Mouse (Mus musculus) spleen, postnatal 10 days (tissue): ENCODE measurements at regions not wholly inside any gene's neighbourhood (a gene's known extent, or its start where the extent isn't known, plus 50 kb on each side); places are given as distances from the start of the nearest gene placed in this dataset.
"Not testable (repeated sequence)": the region's sequence is repeated elsewhere in the genome, so short reads cannot be mapped to it uniquely, and the experiment has no call there.

Experiments used
- DNase-seq, 2 experiments: peaks; one replicate each; pipeline ENCODE4 v3.0.0; 2021 to 2022; ENCODE audit warnings: low spot score in 2 of 2

- no peak for DNase-seq
Measured at GRCm38 (mm10) chr5:75405496-75405895, 169.2 kb upstream of the Kit start.

GRCm38 (mm10) chr5:75407686-75408085, 167.0 kb upstream of the Kit start:
- no peak for DNase-seq

DNA sequence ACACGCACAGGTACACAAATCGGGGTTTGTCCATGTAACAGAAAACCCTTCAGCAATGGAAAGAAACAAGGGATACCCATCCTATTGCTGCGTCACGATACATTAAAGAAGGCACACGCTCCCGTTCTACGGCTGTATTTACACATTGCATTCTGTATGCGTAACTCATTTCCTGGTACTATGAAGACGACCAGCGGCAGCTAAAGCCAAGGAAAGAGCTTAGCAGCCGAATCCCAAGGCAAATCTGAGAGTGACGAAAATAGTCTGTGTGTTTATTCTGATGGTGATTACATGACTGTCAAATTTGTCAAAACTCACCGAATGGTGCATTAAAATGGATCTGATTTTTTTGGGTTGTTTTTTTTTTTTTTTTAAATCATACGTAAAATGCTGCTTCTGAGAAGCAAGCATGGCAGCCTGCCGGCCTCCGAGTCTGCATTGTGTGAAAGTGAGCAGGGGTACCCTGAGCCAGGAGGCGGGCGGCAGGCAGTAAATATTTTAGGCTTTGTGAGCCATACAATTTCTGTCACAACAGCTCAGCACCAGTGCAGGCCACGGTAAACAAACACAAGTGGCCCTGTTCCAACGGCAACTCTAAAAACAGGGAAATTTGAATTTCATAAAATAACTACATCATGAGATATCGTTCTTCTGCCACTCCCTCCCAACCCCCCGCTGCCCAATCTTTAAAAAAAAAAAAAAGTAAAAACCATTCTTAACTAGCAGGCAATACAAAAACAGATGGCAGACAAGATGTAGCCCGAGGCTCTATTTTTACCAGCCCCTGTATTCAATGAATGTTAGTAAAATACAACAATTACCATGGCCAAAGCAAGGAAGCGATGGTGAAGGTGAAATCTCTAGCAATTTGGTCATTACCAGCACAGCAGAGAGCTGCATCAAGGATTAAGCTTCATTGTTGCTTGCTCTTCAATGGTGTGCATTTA, 164.2 kb upstream of the Kit start:
- no peak for DNase-seq

- not testable (repeated sequence) for DNase-seq
Measured at GRCm38 (mm10) chr5:75419282-75419681, 155.4 kb upstream of the Kit start.

GRCm38 (mm10) chr5:75432885-75433284, 141.8 kb upstream of the Kit start:
- no peak for DNase-seq

DNA sequence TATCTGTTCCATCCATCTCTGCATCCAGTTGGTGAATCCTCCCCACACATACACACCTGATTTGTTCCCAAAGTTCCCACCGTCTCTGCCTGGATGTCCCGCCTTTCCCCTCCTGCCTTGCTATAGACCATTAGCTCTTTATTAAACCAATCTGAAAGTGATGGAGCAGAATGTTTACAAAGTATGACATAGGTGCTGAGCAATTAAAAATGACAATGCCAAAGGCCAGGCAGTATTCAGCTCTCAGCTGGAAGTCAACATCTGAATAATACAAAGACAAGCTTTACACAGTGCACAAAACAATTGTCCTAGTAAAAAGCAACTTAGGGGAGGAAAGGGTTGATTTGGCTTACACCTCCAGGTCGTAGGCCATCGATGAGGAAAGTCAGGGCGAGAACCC, 136.8 kb upstream of the Kit start:
- DNase-seq = no peak

- no peak for DNase-seq
Measured at GRCm38 (mm10) chr5:75444024-75444604, 130.6 kb upstream of the Kit start.

DNA sequence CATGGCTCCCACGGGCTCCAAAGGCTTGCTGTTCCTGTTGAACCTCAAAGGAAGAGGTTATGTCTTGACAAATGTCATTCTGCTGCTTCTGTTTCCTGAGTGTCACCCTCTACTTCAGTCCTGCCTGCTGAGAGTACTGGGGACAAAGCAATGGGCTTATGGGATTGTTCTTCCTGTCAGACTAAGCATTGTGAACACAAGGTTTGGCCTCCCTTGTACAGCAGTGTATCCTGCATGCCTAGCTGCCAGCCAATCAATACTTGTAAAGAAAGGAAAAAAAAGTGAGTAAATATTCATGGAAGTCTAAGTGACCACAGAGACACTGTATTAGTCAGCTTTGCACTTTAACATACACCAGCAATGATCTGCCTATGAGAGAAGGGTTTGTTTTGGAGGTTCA, 128.3 kb upstream of the Kit start:
- DNase-seq = no peak

DNA sequence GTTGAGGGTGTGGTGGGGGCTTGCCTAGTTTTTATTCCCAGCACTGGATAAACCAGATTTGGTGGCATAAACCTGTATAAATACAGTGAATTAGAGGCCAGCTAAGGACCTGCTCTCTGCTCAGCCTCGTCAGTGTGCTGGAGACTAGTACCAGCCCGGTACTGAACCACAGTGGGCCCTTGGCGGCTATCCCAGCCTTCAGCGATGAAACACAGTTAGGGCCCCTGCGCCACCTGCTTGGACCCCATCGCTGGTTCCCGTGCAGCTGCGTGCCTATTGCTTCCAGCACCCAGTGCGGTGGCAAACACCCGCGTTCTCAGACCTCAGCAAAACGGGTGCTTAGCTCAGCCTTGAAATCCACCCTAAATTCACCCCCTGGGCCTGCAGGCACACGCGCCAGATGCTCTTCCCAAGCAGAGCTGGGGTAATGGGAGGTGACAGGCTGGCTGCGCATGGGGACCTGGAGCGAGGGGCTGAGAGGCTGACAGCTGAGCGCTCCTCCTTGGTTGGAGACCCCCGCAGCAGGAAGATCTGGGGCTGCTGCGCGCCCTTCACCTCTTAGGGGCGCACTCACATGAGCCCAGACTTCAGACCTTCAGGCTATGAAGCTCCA, 124.7 kb upstream of the Kit start:
- DNase-seq = no peak

GRCm38 (mm10) chr5:75450564-75450963, 124.2 kb upstream of the Kit start:
- DNase-seq = no peak

DNA sequence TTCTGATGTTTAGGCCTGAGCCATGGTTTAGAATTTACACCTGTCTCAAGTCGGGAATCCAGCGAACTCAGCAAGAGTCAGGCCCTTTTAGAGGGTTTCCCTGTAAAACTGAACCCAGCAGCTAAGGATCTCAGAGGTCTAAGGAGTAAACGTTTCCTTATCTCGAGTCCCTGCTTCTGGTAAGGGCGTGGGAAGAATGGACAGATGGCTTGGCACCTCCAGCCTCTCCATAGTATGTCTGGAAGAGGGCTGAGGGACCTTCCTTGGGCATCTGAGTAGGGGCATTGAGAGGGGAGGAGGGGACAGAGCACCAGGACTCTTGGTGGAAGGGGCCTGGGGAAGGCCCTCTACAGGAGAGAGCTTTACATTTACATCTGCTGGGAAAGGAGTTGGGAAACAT, 123.6 kb upstream of the Kit start:
- DNase-seq = no peak

DNA sequence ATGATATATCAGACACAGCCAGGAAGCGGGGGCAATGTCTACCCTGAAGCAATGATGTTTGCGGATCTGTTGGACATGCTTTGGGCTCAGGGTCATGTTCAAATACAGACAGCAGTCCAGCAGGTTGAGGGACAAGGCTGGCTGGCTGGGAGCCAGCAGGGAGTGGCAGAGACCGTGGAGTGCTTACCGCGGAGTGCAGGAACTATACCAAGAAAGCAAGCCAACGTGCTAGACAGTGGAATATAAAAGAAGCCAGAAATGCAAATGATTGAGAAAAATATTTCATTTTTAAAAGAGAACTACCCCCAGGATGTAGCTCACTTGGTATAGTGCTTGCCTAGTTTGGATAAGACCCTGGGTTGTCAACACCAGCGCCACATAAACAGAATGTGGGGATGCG, 123.0 kb upstream of the Kit start:
- DNase-seq = peak in 1 of 2 experiments; percentile 56

- no peak for DNase-seq
Measured at GRCm38 (mm10) chr5:75453757-75454390, 120.8 kb upstream of the Kit start.

DNA sequence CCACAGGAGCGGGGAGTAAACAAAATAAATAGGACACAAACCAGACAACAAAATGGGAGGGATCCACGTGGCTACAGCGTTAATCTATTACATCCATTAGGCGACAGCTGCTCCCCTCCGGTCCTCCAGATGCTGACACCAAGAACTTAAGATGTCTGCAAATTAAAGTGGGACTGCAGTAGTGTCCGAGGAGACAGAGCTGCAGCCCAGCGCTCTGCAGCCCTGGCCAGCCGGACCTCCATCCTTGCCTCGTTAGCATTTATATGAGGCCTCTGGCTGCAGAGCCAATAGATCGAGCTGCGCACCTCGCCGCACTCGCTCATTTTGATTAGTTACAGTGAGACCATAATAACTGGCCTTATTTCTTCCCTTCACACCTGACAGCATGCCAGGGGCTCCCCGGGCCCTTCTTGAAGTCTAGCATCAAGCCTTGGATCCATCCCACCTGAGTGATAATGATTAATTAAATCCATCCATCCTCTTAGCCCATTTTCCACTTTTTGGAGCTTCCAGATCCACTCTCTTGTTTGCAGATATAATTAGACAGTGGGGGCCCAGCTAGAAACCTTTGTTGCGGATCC, 119.7 kb upstream of the Kit start:
- no peak for DNase-seq

- DNase-seq = no peak
Measured at GRCm38 (mm10) chr5:75457403-75457802, 117.3 kb upstream of the Kit start.

DNA sequence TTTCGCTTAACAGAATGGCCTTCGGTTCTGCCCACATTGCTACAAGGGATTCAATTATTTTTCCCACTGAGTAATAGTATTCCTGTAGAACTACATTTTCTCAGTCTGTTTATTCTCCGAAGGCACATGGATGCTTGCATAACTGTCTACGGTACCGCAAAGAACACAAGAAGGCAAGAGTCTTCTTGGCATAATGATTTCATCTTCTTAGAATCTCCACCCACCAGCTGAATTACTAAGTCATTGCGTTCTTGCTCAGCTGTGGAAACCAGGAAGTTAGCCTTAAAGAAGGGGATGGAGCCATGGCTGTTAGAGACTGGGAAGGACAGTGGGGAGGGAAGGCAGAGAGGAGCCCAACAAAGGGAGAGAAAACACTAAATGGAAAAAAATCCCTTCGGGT, 116.4 kb upstream of the Kit start:
- no peak for DNase-seq

DNA sequence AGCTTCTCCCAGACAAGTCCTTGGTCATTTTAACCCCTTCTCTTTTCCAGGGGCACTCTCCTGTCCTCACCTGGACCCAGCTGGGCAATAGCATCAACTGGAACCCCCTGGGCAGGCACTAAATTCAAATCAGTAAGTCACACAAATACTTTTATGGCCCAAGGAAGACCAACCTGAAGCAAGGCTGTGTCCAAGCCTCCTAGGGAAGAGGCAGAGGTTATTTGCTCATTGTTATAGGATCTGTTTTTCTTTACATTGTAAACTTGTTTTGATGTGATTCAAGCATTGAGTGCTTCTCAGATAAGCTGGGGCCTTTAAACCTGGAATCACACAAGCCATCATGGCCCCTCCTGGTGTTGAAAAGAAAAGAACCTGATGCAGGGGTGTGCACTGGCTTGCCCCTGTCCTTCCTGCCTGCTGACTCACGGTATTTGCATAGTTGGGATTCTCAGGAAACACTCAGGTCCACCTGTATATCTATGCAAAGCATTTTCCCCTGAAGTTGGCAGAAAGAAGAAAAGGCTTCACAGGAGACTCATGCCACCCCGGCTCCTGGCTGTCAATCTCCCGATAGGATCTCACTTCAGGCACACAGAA, 114.9 kb upstream of the Kit start:
- no peak for DNase-seq

GRCm38 (mm10) chr5:75460414-75461025, 114.2 kb upstream of the Kit start:
- peak in 1 of 2 experiments; percentile 23 for DNase-seq

DNA sequence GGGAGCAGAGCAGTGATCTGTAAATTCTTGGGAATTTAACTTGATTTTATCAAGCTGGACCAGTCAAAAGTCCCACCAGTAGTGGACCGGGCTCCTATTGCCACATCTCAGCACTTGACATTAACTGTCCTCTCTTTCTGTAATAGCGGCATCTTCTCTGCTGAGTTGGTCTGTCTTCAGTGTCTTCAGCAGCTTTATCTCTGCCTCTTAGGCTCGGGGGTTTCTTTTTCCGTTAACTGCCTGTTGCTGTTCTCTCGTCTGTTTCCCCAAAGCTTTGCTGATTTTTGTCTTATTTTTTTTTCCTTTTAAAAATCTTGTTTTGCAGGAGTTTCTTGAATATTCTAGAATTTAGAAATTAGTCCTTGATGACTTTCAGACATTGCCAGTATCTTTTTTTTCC, 113.3 kb upstream of the Kit start:
- DNase-seq = no peak

- DNase-seq = no peak
Measured at GRCm38 (mm10) chr5:75463591-75463990, 111.1 kb upstream of the Kit start.

- no peak for DNase-seq
Measured at GRCm38 (mm10) chr5:75465701-75466100, 109.0 kb upstream of the Kit start.
